Mouse (Mus musculus): ENCODE measurements around the gene 4933415F23Rik.

The 4933415F23Rik gene

GRCm38 (mm10) chr1:23102021-23102420 lies at the start of gene 4933415F23Rik:
4933415F23Rik (minus strand) TSS chr1:23102253.
- DNase-seq, result no peak

GRCm38 (mm10) chr1:23151722-23152121 lies 49.7 kb upstream of the 4933415F23Rik start:
- DNase-seq, result no peak

GRCm38 (mm10) chr1:23146198-23146873 lies 44.3 kb upstream of the 4933415F23Rik start:
- DNase-seq, result no peak

- DNase-seq, result no peak
Observed at GRCm38 (mm10) chr1:23141121-23141811, 39.2 kb upstream of the 4933415F23Rik start.

- peak; percentile 24 to 31 for DNase-seq
Observed at GRCm38 (mm10) chr1:23140530-23140929, 38.5 kb upstream of the 4933415F23Rik start.

- no peak for DNase-seq
Observed at GRCm38 (mm10) chr1:23120901-23121300, 18.8 kb upstream of the 4933415F23Rik start.

GRCm38 (mm10) chr1:23119406-23119805 lies 17.4 kb upstream of the 4933415F23Rik start:
- DNase-seq, result no peak

- peak; percentile 9 to 12 for DNase-seq
Observed at GRCm38 (mm10) chr1:23117423-23117822, 15.4 kb upstream of the 4933415F23Rik start.

- peak in 1 of 2 experiments; percentile 6 for DNase-seq
Observed at GRCm38 (mm10) chr1:23109191-23109590, 7.1 kb upstream of the 4933415F23Rik start.

GRCm38 (mm10) chr1:23102881-23103280 lies 828 bp upstream of the 4933415F23Rik start:
- no peak for DNase-seq

- no peak for DNase-seq
Observed at GRCm38 (mm10) chr1:23099791-23100190, 2.3 kb downstream of the 4933415F23Rik start.

GRCm38 (mm10) chr1:23098451-23098850 lies 3.6 kb downstream of the 4933415F23Rik start:
- no peak for DNase-seq

- no peak for DNase-seq
Observed at GRCm38 (mm10) chr1:23097996-23098395, 4.1 kb downstream of the 4933415F23Rik start.

- DNase-seq, result no peak
Observed at GRCm38 (mm10) chr1:23067715-23068114, 34.3 kb downstream of the 4933415F23Rik start.

GRCm38 (mm10) chr1:23064717-23065475 lies 37.2 kb downstream of the 4933415F23Rik start:
- DNase-seq, result no peak

GRCm38 (mm10) chr1:23063946-23064345 lies 38.1 kb downstream of the 4933415F23Rik start:
- no peak for DNase-seq

GRCm38 (mm10) chr1:23061614-23062373 lies 40.3 kb downstream of the 4933415F23Rik start:
- DNase-seq, result peak; percentile 19 to 21

GRCm38 (mm10) chr1:23060056-23060455 lies 42.0 kb downstream of the 4933415F23Rik start:
- DNase-seq, result no peak

Data from kidney, adult 8-10 months (tissue).